Mouse (Mus musculus) embryonic stem cell, embryonic (primary cell): ENCODE data around the gene Spout1.

Source experiments
- CTCF ChIA-PET, 4 experiments: fragments of 300-600 bp in 2 of 4; fragments of 350-600 bp in 2 of 4; sonication (Branson Sonifier 250); formaldehyde crosslinking; loops; one replicate each; lab custom pipeline; 2022; ENCODE audit warnings: inconsistent platforms in 2 of 4; lab: Charles Lee
- POLR2A ChIA-PET, 4 experiments: fragments of 300-600 bp in 2 of 4; fragments of 350-600 bp in 2 of 4; sonication (Branson Sonifier 250); formaldehyde crosslinking; loops; one replicate each; lab custom pipeline; 2022; ENCODE audit warnings: antibody characterized with exemption in 4 of 4, inconsistent platforms in 1 of 4; lab: Charles Lee

Gene Spout1

DNA sequence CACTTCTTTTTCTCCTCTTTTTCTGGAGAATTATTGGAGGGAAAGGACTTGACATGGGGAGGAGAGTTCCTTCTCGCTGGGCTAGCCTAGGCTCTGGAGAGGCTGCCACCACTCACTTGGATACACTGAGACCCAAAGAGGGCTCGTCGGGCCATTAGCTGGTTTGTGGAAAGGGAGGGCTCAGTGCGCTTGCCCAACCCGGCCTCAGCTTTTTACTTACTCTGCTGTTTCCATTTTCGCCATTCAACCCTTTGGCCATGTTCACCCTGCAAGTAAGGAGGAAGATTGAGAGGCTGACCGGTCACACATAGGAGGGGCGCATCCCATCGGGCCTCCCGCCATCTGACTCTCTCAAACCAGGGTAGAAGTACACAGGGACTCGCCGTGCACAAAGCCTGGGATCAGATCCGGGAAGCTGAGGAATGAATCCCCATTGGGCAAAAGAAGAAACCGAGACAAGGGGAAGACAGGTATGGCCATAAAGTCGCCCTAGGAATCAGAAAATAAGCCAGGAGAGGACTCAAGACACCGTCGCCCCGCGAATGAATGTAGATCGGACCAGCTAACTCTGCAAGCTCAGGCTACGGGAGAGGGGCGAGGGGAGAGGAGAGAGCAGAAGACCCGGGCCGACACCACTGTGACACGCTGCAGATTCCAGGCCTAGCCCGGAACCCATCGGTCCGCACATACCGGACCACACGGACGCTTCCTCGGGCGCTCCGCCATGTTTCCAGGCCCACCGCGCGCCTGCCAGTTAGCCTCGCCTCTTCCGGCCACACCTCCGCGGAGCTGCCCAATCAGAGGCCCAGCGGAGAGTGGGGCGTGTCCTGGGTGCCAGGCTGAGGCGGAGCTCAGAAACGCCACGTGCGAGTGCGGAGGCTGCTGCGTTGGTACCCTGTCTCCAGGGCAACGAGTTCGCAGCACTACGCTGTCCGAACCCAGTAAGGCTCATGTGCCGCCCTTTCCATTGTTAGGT is at the start of gene Spout1:
Spout1 (minus strand) TSS at position 760 of the 976 bp plus-strand sequence.
- ChIA-PET POLR2A (interaction anchor here (0.6 to 10.3 kb wide), 76 partner anchors 9 to 1054 kb away, joined by 3 to 102 read pairs (median 4); partner anchors contain the start of genes Kyat1 (in 3 of the 4), Phyhd1 (in 3 of the 4), Ier5l (in 2 of the 4) and Tbc1d13 (in 2 of the 4)), CTCF (interaction anchor here (0.5 to 2.2 kb wide), 25 partner anchors 11 to 186 kb away, joined by 3 to 19 read pairs (median 4); partner anchors contain the start of genes Kyat1 (in 2 of the 4), Lrrc8a (in 1 of the 4), Miga2 (in 1 of the 4) and Zdhhc12 (in 1 of the 4))

GRCm38 (mm10) chr2:30216293-30216692 is 38.0 kb upstream of the Spout1 start:
- POLR2A ChIA-PET: interaction anchor here in 2 of 4 experiments (0.7 to 1.7 kb wide), 4 partner anchors 8 to 21 kb away, joined by 3 read pairs; partner anchors contain the start of gene Lrrc8a (in 1 of the 2)

GRCm38 (mm10) chr2:30215493-30215892 is 37.2 kb upstream of the Spout1 start:
- CTCF ChIA-PET: no interaction called here
- POLR2A ChIA-PET: interaction anchor here in 2 of 4 experiments (1.4 to 1.8 kb wide), 4 partner anchors 10 to 21 kb away, joined by 3 to 5 read pairs (median 4); partner anchors contain the start of gene Kyat1 (in 1 of the 2)

More at GRCm38 (mm10) chr2:30216293-30216692, 38.0 kb upstream of the Spout1 start:
- CTCF ChIA-PET: no interaction called here

- CTCF ChIA-PET: interaction anchor here in 1 of 4 experiments (0.5 kb wide), 1 partner anchor 323 kb away, joined by 5 read pairs; no protein-coding TSS in a partner anchor
These were observed 36.5 kb upstream of the Spout1 start for GRCm38 (mm10) chr2:30214745-30215144.

DNA sequence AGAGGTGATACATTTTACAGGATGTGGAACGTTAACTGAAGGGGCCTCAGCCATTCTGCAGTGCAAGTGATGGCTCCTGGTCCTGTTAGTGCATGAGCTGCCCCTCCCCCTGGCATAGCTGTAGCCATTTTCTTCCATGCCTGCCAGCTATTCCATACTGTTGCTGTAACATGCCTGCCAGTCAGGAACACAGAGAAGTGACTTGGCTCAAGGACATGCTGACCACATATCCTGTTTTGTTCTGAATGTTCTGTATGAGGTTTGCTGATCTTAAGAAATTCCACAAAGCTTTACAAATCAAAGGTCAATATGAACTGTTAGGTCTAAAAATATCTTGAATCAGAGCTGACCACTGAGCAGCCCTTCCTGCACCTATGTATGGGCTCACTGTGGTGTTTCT is 34.7 kb upstream of the Spout1 start:
- ChIA-PET POLR2A (interaction anchor here in 2 of 4 experiments (0.7 to 3.0 kb wide), 15 partner anchors 9 to 89 kb away, joined by 3 to 11 read pairs (median 4); partner anchors contain the start of genes Endog (in 1 of the 2), Lrrc8a (in 1 of the 2) and Spout1 (in 1 of the 2)), CTCF (interaction anchor here in 2 of 4 experiments (1.1 to 1.6 kb wide), 3 partner anchors 10 to 223 kb away, joined by 3 to 5 read pairs (median 4); no protein-coding TSS in a partner anchor)

More at GRCm38 (mm10) chr2:30214745-30215144, 36.5 kb upstream of the Spout1 start:
- POLR2A ChIA-PET: interaction anchor here in 3 of 4 experiments (0.6 to 1.8 kb wide), 7 partner anchors 9 to 48 kb away, joined by 3 to 6 read pairs (median 4); partner anchors contain the start of genes Kyat1 (in 1 of the 3), Lrrc8a (in 1 of the 3) and Spout1 (in 1 of the 3)

- ChIA-PET CTCF (interaction anchor here in 1 of 4 experiments (1.1 to 1.6 kb wide), 2 partner anchors 9 to 29 kb away, joined by 3 to 5 read pairs; no protein-coding TSS in a partner anchor), POLR2A (interaction anchor here in 3 of 4 experiments (0.6 to 3.4 kb wide), 20 partner anchors 9 to 474 kb away, joined by 3 to 11 read pairs (median 4); partner anchors contain the start of genes Endog (in 2 of the 3), Lrrc8a (in 1 of the 3) and Spout1 (in 1 of the 3))
These were observed 33.9 kb upstream of the Spout1 start for GRCm38 (mm10) chr2:30212169-30212545.

DNA sequence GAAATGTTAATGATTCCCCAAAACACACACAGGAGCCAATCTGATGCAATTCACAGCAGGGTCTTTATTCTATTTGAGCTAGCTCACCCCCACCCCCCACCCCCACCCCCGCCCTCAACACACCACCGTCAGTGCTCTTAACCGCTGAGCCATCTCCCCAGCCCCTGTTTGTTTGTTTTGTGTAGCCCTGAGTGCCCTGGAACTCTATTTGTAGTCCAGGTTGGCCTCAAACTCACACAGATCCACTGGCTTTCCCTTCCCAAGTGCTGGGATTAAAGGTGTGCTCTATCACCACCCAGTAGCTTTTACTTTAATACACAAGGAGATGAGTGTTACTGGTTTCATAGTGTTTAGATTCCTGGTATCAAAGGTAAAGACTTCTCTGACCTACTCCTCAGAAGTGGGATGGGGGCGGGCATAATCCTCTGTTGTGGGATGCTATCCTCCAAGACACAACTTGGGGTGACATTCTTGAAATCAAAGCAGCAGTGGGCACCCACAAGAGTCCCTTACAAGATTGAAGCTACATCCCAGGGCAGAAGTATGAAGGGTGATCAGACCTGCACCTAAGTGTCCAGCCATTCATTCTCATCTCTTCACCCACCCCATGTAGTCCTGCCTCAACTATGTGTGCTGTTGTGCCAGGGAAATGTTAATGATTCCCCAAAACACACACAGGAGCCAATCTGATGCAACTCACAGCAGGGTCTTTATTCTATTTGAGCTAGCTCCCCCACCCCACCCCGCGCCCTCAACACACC is 33.3 kb upstream of the Spout1 start:
- POLR2A ChIA-PET: interaction anchor here in 3 of 4 experiments (0.6 to 3.4 kb wide), 18 partner anchors 8 to 474 kb away, joined by 3 to 11 read pairs (median 4); partner anchors contain the start of genes Endog (in 2 of the 3) and Spout1 (in 1 of the 3)
- CTCF ChIA-PET: interaction anchor here in 1 of 4 experiments (1.1 kb wide), 1 partner anchor 28 kb away, joined by 3 read pairs; no protein-coding TSS in a partner anchor

DNA sequence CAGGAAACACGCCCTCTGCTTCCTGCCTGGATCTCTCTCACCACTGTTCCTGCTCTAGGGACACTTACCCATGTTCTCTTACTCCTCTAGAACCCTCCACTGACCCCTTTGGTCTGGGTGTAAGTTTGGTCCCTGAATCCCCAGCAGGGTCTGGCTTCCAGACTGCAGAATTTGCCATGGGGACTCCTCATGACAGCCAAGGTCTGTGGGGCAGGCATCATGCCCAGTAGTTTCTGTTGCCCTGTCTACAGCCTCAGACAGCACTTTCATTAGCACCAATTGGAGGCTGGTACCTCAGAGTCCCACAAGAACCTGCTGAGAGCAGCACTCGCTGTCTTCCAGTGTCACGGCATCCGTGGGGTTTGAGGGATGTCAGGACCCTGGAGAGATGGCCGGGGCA is 29.6 kb upstream of the Spout1 start:
- ChIA-PET POLR2A (interaction anchor here in 2 of 4 experiments (1.2 to 1.4 kb wide), 2 partner anchors 30 to 37 kb away, joined by 4 read pairs; partner anchors contain the start of genes Endog (in 1 of the 2) and Lrrc8a (in 1 of the 2)), CTCF (no interaction called here)

DNA sequence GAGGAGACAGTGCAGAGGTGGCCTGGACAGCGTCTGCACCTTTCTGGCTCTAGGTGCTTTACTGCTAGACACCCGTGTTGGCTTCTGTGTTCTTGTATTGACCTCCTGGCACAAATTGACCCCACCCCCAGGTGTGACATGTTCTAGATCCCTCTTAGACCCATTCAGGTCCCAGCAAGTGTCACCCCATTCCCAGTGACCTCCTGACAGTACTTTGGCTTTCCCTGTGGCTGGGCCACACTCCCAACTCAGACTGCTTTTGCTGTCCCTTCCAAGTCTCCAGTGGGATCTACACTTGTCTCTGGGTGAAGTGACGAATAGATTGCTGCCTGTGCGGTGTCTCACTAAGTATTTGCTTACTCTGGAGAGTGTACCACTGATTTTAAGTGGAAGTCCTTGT is 29.1 kb upstream of the Spout1 start:
- ChIA-PET CTCF (no interaction called here), POLR2A (interaction anchor here in 1 of 4 experiments (0.6 to 2.3 kb wide), 2 partner anchors 20 to 296 kb away, joined by 3 to 6 read pairs; no protein-coding TSS in a partner anchor)

GRCm38 (mm10) chr2:30205629-30206357 is 27.5 kb upstream of the Spout1 start, which contains the start of gene Kyat1:
Gene Kyat1, minus strand, starts transcription at chr2:30205847.
- POLR2A ChIA-PET: interaction anchor here (0.6 to 4.6 kb wide), 63 partner anchors 7 to 1603 kb away, joined by 3 to 33 read pairs (median 4); partner anchors contain the start of genes Endog (in 3 of the 4), Spout1 (in 3 of the 4), Lrrc8a (in 2 of the 4) and Phyhd1 (in 2 of the 4)
- CTCF ChIA-PET: interaction anchor here (0.5 to 1.6 kb wide), 9 partner anchors 14 to 337 kb away, joined by 3 to 30 read pairs (median 4); partner anchors contain the start of genes Spout1 (in 2 of the 4), Cercam (in 1 of the 4) and Endog (in 1 of the 4)

DNA sequence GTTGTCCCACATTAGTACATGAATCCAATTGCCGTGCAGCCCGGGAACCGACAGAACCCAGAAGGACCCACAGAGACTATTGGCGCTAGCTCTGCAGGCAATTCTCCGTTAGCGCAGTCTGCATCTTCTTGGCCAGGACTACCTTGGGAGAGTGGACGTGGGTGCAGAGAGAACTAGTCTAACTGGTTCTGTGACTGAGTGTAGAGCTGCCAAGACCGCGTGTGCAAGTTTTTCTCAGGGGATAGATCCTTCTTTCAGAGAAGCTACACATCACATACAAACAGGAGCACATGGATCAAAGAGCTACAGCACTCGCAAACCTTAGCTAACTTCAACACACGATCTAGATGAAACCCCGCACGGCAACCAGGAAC is 27.0 kb upstream of the Spout1 start:
- CTCF ChIA-PET: interaction anchor here in 3 of 4 experiments (0.5 to 1.6 kb wide), 10 partner anchors 13 to 748 kb away, joined by 3 to 30 read pairs (median 4); partner anchors contain the start of genes Spout1 (in 2 of the 3), Cercam (in 1 of the 3), Endog (in 1 of the 3) and Tor1b (in 1 of the 3)
- POLR2A ChIA-PET: interaction anchor here (0.6 to 4.6 kb wide), 58 partner anchors 8 to 1603 kb away, joined by 3 to 33 read pairs (median 4); partner anchors contain the start of genes Endog (in 3 of the 4), Spout1 (in 3 of the 4), Lrrc8a (in 2 of the 4) and Phyhd1 (in 2 of the 4)

- ChIA-PET POLR2A (interaction anchor here in 3 of 4 experiments (0.6 to 4.6 kb wide), 32 partner anchors 9 to 212 kb away, joined by 3 to 33 read pairs (median 4); partner anchors contain the start of genes Spout1 (in 2 of the 3), Crat (in 1 of the 3), Dolpp1 (in 1 of the 3) and Endog (in 1 of the 3)), CTCF (interaction anchor here (0.6 to 2.0 kb wide), 52 partner anchors 9 to 970 kb away, joined by 3 to 19 read pairs (median 4); partner anchors contain the start of genes Spout1 (in 4 of the 4), Endog (in 1 of the 4), Lrrc8a (in 1 of the 4) and Pkn3 (in 1 of the 4))
These were observed 25.2 kb upstream of the Spout1 start for GRCm38 (mm10) chr2:30203439-30203838.

DNA sequence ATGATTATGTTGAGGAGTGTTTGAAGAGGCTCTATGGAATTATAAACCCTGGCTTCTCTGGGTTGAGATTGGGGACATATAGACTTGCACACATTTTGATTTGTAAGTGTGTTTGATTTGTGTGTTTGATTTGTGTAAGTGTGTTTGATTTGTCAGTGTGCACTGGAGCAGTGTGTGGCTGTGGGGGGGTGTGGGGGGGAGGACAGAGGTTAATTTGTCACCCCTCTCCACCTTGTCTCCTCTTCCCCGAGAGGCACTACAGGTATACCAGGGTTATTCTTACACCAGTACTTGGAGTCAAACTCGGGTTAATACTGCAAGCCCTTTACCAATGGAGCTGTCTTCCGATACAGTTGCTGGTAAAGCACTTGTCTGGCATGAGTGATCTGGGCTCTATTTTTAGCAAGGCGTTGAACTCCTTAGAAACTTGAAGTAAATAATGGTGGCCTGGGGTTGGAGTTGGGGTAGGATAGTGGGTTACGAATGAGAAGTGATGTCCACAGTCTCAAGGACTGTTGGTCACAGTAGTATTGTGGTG is 22.2 kb upstream of the Spout1 start:
- ChIA-PET CTCF (interaction anchor here in 2 of 4 experiments (0.6 to 0.7 kb wide), 3 partner anchors 28 to 270 kb away, joined by 3 read pairs; no protein-coding TSS in a partner anchor), POLR2A (interaction anchor here in 3 of 4 experiments (0.6 to 2.4 kb wide), 5 partner anchors 22 to 572 kb away, joined by 3 to 8 read pairs (median 3); partner anchors contain the start of genes Spout1 (in 2 of the 3) and Endog (in 1 of the 3))

GRCm38 (mm10) chr2:30199984-30200383 is 21.7 kb upstream of the Spout1 start:
- POLR2A ChIA-PET: interaction anchor here in 3 of 4 experiments (0.6 to 2.4 kb wide), 6 partner anchors 10 to 573 kb away, joined by 3 to 8 read pairs (median 4); partner anchors contain the start of gene Spout1 (in 1 of the 3)
- CTCF ChIA-PET: no interaction called here

- CTCF ChIA-PET: interaction anchor here in 3 of 4 experiments (0.6 to 1.0 kb wide), 3 partner anchors 13 to 92 kb away, joined by 3 to 4 read pairs (median 3); no protein-coding TSS in a partner anchor
These were observed 19.8 kb upstream of the Spout1 start for GRCm38 (mm10) chr2:30198021-30198420.

More at GRCm38 (mm10) chr2:30198021-30198420, 19.8 kb upstream of the Spout1 start:
- POLR2A ChIA-PET: interaction anchor here in 2 of 4 experiments (0.6 to 3.0 kb wide), 5 partner anchors 8 to 380 kb away, joined by 3 to 26 read pairs (median 5); partner anchors contain the start of gene Spout1 (in 1 of the 2)
